Mouse (Mus musculus) testis, postnatal 10 days (tissue): ENCODE measurements at regions not wholly inside any gene's neighbourhood (a gene's known extent, or its start where the extent isn't known, plus 50 kb on each side); places are given as distances from the start of the nearest gene placed in this dataset.
"Not testable (repeated sequence)": the region's sequence is repeated elsewhere in the genome, so short reads cannot be mapped to it uniquely, and the experiment has no call there.

Source experiments
- DNase-seq: peaks from one replicate; pipeline ENCODE4 v3.0.0; 2021; ENCODE audit warnings: low spot score

GRCm38 (mm10) chr14:104208040-104208816, 259.6 kb downstream of the Pou4f1 start:
- no peak for DNase-seq

GRCm38 (mm10) chr14:104206602-104207001, 261.2 kb downstream of the Pou4f1 start:
- no peak for DNase-seq

- DNase-seq: no peak
Measured at GRCm38 (mm10) chr14:104203239-104203986, 264.4 kb downstream of the Pou4f1 start.

- no peak for DNase-seq
Measured at GRCm38 (mm10) chr14:104193198-104193597, 274.6 kb downstream of the Pou4f1 start.

- no peak for DNase-seq
Measured at GRCm38 (mm10) chr14:104175122-104175521, 292.7 kb downstream of the Pou4f1 start.

- peak; percentile 57 for DNase-seq
Measured at GRCm38 (mm10) chr14:104146841-104147240, 302.6 kb upstream of the Ednrb start.

DNA sequence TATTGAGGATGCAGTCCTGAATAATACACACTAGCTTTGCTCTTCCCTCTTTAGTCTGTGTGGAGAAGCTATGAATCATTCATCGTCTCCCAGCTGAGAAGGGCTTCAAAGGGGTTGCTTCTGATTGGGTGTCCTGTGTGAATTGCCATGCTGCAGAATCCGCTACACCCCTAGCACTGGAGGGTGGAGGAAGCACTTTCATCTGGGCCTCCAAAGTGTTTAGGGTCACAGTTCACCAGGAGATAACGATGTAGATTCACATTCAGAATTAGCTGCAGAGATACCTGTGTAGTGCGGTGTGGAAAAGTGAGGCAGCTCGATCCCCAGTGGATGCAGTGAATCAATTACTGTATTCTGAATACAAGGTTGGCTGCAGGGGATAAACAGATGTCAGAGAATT, 301.2 kb upstream of the Ednrb start:
- DNase-seq: no peak

DNA sequence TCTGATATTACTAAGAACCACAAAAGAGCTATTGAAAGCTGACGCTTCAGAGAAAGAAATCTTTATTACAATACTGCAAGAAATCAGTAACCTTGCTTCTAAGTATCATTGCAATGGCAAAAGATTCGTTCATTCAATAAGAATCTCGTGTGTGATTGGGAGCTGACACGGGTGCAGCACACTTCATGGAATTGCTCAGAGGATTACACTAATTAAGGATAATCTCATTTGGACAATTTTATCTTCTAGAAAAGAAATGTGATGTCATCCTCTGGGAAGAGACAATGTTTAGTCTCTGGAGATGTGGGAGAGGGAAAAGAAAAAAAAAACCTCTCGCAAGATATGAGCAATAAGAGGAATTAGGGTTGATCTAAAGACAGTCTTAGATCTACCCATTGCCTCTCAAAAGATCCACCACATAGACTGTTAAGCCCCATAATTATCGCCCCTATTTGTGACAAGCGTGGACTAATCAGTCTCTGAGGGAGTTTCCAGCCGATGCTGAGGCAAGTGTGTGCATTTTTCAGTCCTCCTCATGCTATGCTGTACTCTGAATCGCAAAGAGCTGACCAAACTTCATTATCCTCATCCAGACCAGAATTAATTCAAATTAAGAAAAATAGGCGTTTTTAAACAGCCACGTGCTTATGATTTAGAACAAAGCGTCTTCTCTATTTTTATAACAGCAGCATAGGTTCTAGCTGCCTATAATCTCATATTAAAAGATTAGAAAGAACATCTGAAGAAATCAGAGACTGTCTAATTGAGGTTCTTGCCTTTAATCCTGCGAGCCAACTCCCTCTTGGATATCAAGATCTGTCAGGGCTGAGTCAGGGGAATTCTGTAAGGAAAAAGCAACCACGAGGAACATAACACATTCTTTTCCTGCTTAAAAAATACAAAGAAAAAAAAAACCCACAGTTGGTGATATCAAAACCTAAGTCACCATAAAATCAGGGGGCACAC, 271.1 kb upstream of the Ednrb start:
- no peak for DNase-seq

DNA sequence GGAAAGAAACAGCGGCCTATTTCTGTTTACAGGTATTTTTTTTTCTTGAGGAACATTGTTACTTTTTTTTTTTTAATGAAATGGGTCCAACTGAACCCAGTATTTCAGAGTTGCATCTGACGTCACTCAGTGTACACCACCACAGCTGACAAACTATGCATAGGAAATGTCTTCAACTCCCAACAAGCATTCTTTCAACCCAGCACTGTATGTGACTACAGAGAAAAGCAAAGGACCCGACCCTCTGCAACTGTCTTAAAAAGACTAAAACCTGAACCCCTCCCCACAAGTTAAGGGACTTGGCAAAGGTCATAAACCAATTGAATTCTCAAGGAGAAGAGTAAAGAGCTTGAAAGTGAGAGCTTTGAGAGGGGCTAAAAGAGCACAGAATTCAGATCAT, 270.0 kb upstream of the Ednrb start:
- DNase-seq: no peak

- DNase-seq: no peak
Measured at GRCm38 (mm10) chr14:104113448-104113847, 269.2 kb upstream of the Ednrb start.

DNA sequence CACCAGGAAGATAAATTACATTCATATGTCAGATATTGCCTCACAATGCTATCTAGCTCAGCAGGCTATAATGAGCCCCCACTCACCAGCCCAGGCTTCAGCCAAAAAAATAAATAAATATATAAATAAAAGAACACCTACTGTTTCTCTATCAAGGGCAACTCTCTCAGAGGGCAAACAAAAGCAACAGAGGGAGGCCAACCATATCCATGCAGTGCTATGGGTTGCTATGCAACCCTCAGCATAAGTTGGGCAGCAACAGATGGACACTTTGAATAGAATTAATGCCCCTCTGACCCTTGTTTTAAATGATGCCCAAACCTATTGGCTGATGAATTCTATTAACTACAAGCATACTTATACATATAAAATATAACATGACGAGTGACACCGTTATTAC, 242.2 kb upstream of the Ednrb start:
- DNase-seq: no peak

DNA sequence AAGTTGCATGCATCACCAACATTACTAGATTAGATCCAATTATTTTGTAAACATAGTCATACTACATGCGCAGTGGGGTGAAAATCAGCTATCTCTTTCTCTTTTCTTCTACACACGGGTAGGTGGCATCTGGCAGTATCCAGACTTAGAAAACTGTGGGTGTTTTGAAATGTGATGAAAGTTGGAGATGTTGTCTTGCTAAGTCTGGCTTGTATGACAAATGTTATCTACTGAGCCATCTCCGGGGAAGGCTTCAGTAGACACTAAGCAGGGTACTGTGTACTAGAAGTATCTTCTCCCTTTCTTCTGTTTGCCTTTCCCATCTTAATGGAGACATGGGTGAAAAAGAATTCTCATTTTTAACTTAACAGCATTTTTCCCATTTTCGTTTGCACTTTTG, 220.0 kb upstream of the Ednrb start:
- DNase-seq: not testable (repeated sequence)

GRCm38 (mm10) chr14:104053697-104054096, 209.5 kb upstream of the Ednrb start:
- DNase-seq: no peak

GRCm38 (mm10) chr14:104038628-104039325, 194.6 kb upstream of the Ednrb start:
- peak; percentile 53 for DNase-seq

- DNase-seq: no peak
Measured at GRCm38 (mm10) chr14:104033606-104034005, 189.4 kb upstream of the Ednrb start.

GRCm38 (mm10) chr14:104030784-104031470, 186.7 kb upstream of the Ednrb start:
- no peak for DNase-seq

DNA sequence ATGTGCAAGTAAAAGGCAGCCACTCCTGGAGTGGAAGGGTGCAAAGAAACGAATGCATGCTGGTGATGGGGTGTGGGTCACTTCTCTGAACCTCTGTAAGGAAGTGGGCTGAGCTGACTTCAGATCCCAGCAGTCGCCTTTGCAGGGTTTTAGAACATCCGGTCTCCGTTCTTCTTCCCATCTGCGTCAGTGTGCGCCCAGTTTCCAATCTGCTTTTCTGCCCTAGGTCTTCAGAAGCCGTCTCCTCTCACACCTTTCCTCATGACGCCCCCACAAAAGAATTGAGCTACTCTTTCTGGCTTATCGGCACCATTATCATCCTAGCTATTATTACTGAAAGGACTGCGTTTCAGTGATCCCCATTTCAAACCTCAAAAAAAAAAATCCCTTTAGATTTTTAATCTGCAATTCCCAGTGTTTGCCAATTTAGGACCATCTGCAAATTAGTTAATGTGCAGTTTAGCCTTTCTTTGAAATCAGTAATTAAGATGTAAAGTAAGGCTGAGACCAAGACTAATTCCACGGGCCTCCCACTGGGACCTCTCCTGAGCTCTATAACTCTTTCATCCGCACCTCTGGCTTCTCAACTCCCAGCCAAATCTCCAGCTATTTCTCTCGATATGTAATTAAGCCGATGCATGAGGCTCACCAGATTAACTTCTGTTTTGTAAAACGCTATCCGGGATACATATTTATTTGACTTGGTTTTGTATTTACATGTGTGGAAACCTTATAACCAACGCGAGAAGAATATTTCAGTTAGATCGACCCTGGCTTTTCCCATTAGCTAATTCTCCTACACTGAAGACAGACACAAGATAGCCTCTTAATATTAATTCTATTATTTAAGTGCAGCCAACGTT, 185.7 kb upstream of the Ednrb start:
- DNase-seq: no peak

DNA sequence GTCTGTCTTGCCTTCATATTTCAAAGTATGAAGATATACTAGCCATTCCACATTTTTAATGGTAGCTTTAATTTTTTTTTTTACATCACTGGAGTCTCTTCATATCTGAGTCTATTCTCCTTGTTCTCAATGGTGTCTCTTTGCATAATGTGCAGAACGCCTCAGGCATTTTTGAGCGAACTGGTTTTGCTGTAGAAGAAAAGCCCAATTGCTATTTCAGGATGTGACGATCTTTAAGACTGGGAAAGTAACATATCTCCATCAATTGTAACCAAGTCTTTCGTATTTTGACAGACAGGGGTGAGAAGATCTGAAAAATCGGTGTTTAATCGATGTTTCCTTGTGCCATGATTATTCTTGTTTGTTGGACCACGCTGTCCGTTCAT, 183.7 kb upstream of the Ednrb start:
- DNase-seq: no peak

GRCm38 (mm10) chr14:104027077-104027899, 183.1 kb upstream of the Ednrb start:
- DNase-seq: peak; percentile 76
